Mouse (Mus musculus) testis, adult 2 months (tissue): Measurements from ENCODE around the gene Rnh1. TPM values are rescaled to one million over a fixed set of nuclear protein-coding genes. Genes with fewer than 3 reads are reported as not detected.

ENCODE experiments used
- H3K27ac ChIP-seq: fragments of 200-500 bp; 2 replicates; pipeline ENCODE4 v1.5.1; 2012; ENCODE audit warnings: low read depth, low read length; ENCODE audit not compliant: control insufficient read depth, insufficient read depth
- H3K27me3 ChIP-seq: fragments of 200-500 bp; 2 replicates; pipeline ENCODE4 v1.6.1; 2012; ENCODE audit warnings: mild to moderate bottlenecking, low read length, moderate library complexity; ENCODE audit not compliant: control insufficient read depth, insufficient read depth
- H3K36me3 ChIP-seq: fragments of 200-500 bp; 2 replicates; pipeline ENCODE4 v1.6.1; 2012; ENCODE audit warnings: mild to moderate bottlenecking, low read length; ENCODE audit not compliant: control insufficient read depth, insufficient read depth
- H3K4me1 ChIP-seq: fragments of 200-500 bp; 2 replicates; pipeline ENCODE4 v1.6.1; 2012; ENCODE audit warnings: low read length; ENCODE audit not compliant: control insufficient read depth, insufficient read depth
- H3K4me3 ChIP-seq: fragments of 200-500 bp; 2 replicates; pipeline ENCODE4 v1.5.1; 2012; ENCODE audit warnings: low read depth, mild to moderate bottlenecking, low read length, moderate library complexity, mixed read lengths; ENCODE audit not compliant: control insufficient read depth
- CTCF ChIP-seq: fragments of 200-500 bp; IDR thresholded peaks from 2 replicates; pipeline ENCODE4 v1.5.1; 2012; ENCODE audit warnings: low read depth, mild to moderate bottlenecking, inconsistent platforms, low read length, moderate library complexity; ENCODE audit not compliant: control insufficient read depth, insufficient read depth, insufficient replicate concordance
- POLR2A ChIP-seq: fragments of 200-500 bp; IDR thresholded peaks from 2 replicates; pipeline ENCODE4 v1.6.1; 2012; ENCODE audit warnings: low read depth, mild to moderate bottlenecking, inconsistent platforms, low read length, moderate library complexity; ENCODE audit not compliant: control insufficient read depth
- polyA plus RNA-seq: library from polyadenylated mRNA; depleted of rRNA; stranded (reverse); fragments of >200 nt; gene quantifications from 2 replicates; pipeline ENCODE4 v1.2.3, GENCODE M21; 2012

Rnh1 gene
- polyA plus RNA-seq, 1 experiment = 16.6 TPM

DNA sequence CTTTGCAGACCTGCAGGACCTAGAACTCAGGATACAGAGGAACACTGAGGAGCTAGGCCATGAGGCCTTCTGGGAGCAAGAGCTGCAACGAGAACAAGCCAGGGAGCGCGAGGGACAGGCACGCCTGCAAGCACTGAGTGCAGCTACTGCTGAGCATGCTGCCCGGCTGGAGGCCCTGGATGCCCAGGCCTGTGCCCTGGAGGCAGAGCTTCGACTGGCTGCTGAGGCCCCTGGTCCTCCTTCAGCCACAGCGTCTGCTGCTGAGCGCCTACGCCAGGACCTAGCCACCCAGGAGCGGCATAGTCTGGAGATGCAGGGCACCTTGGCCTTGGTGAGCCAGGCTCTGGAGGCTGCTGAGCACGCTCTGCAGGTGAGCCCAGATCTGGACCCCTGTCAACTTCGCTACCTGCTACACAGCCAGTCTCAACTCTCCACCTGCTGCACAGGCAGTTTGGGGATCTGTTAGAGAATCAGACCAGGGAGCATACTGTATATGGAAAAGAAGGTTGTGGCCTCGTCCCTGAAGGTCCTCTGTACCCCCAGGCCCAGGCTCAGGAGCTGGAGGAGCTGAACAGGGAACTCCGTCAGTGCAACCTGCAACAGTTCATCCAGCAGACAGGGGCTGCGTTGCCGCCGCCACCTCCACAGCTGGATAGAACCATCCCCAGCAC, 44.8 kb upstream of the Rnh1 start:
- no peaks in the 10 kb centered on the region for H3K27me3 ChIP-seq
- peaks cover 36% of the 10 kb centered on the region for H3K4me1 ChIP-seq
- no peak for TF ChIP-seq CTCF
- no peak for TF ChIP-seq POLR2A
- no peak overlapping the region for H3K4me3 ChIP-seq
- no peak overlapping the region for H3K27ac ChIP-seq
- no peaks in the 10 kb centered on the region for H3K36me3 ChIP-seq

GRCm38 (mm10) chr7:141216894-141217293, 44.2 kb upstream of the Rnh1 start:
- H3K4me3 ChIP-seq = peak overlapping the region; percentile 86
- H3K27ac ChIP-seq = no peak overlapping the region
- H3K4me1 ChIP-seq = peaks cover 30% of the 10 kb centered on the region

GRCm38 (mm10) chr7:141215880-141216733, 43.5 kb upstream of the Rnh1 start:
- no peaks in the 10 kb centered on the region for H3K27me3 ChIP-seq
- 0 out of 2 replicates have a peak overlapping the region, but pooled peaks have one; percentile 9 for H3K27ac ChIP-seq
- H3K4me1 ChIP-seq = peaks cover 23% of the 10 kb centered on the region
- H3K36me3 ChIP-seq = no peaks in the 10 kb centered on the region
- TF ChIP-seq CTCF = no peak
- peak; percentile 17; the same call in 1 of the 2 replicates for TF ChIP-seq POLR2A
- H3K4me3 ChIP-seq = peak overlapping the region; percentile 86

More at GRCm38 (mm10) chr7:141216894-141217293, 44.2 kb upstream of the Rnh1 start:
- no peaks in the 10 kb centered on the region for H3K27me3 ChIP-seq
- H3K36me3 ChIP-seq = no peaks in the 10 kb centered on the region
- TF ChIP-seq CTCF (no peak), POLR2A (no peak)

- Histone ChIP-seq H3K27me3 (no peaks in the 10 kb centered on the region), H3K36me3 (no peaks in the 10 kb centered on the region), H3K4me3 (peak within 1 kb of the TSS; percentile 86), H3K4me1 (peaks cover 19% of the 10 kb centered on the region), H3K27ac (peak within 1 kb of the TSS; percentile 77)
- TF ChIP-seq POLR2A (peak; percentile 56), CTCF (0 out of 2 replicates have a peak, but pooled peaks have one; percentile 1)
Observed at GRCm38 (mm10) chr7:141215101-141215879, 42.6 kb upstream of the Rnh1 start, which contains the start of gene Rassf7. Gene Rassf7 (plus strand): TSS chr7:141215860.

GRCm38 (mm10) chr7:141214310-141214709, 41.7 kb upstream of the Rnh1 start:
- no peaks in the 10 kb centered on the region for H3K36me3 ChIP-seq
- H3K27ac ChIP-seq = peak overlapping the region; percentile 10
- H3K4me3 ChIP-seq = peak overlapping the region; percentile 86
- peaks cover 19% of the 10 kb centered on the region for H3K4me1 ChIP-seq
- no peaks in the 10 kb centered on the region for H3K27me3 ChIP-seq
- no peak for TF ChIP-seq CTCF
- TF ChIP-seq POLR2A = no peak

DNA sequence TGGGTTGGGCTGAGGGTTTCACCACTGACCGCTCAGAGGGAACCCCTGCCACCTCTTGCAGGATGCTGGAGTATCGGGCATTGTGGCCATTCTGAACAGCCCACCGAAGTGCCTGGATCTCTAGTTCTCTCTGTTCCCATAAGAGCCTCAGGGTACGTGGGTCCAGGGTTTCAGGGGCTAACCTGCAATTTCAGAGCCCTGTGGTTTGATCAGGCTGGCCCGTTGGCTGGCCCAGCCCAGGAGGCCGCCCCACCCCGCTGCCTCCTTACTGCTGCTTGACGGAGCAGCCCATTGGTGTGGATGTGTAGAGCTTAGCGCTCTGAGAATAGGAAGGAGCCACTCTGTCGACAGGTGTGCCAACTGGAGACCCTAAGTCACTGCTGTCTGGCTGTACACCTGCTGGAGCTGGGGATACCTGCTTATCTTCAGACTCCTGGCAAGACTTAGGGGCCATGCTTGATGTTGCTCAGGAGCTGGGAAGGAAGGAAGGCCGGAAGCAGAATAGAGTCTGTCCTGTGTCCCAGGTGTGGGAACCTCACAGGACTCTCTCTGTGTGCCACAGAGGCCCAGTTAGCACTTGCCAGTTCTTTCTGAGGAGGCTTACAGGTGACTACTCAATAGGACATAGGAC, 41.1 kb upstream of the Rnh1 start, which contains the start of gene Lmntd2:
Gene Lmntd2 (minus strand): TSS at position 476 of the 631 bp plus-strand sequence.
- no peaks in the 10 kb centered on the region for H3K36me3 ChIP-seq
- no peaks in the 10 kb centered on the region for H3K27me3 ChIP-seq
- H3K4me3 ChIP-seq = peak within 1 kb of the TSS; percentile 86
- peaks cover 19% of the 10 kb centered on the region for H3K4me1 ChIP-seq
- TF ChIP-seq POLR2A (no peak), CTCF (no peak)
- H3K27ac ChIP-seq = peak within 1 kb of the TSS; percentile 10
